Mouse (Mus musculus) cerebellum, postnatal 4 days (tissue): ENCODE measurements around the gene Samd9l.
"Not testable (repeated sequence)": the region's sequence is repeated elsewhere in the genome, so short reads cannot be mapped to it uniquely, and the experiment has no call there.

Source experiments
- DNase-seq, 2 experiments: peaks; one replicate each; pipeline ENCODE4 v3.0.0; 2022; ENCODE audit warnings: low spot score in 2 of 2, mixed read lengths in 1 of 2

Gene Samd9l

GRCm38 (mm10) chr6:3399340-3400068 lies at the start of gene Samd9l:
Samd9l (minus strand) TSS chr6:3399572.
- peak; percentile 30 to 51 for DNase-seq

- peak in 1 of 2 experiments; percentile 64 for DNase-seq
Measured at GRCm38 (mm10) chr6:3447404-3447803, 48.0 kb upstream of the Samd9l start.

DNA sequence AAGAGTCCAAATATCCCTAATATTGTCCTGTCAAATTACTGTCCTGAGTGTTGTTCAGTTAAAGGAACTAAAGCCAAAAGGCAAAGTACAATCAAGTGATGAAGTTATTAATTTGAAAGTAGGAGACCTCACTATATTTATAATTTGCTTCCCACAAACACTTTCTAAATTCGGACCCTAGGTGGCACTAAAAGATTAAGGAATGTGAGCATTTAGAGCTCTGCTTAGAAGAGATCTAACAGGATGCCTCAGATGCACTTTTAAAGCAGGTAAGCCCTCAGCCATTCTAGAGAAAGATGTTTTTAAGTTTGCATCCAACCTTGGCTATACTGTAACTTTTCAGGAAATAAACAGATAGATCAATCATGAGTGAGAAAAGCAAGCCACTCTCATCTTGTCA lies 44.5 kb upstream of the Samd9l start:
- DNase-seq, result no peak

- DNase-seq, result no peak
Measured at GRCm38 (mm10) chr6:3436087-3436486, 36.7 kb upstream of the Samd9l start.

GRCm38 (mm10) chr6:3430976-3431375 lies 31.6 kb upstream of the Samd9l start:
- not testable (repeated sequence) for DNase-seq

DNA sequence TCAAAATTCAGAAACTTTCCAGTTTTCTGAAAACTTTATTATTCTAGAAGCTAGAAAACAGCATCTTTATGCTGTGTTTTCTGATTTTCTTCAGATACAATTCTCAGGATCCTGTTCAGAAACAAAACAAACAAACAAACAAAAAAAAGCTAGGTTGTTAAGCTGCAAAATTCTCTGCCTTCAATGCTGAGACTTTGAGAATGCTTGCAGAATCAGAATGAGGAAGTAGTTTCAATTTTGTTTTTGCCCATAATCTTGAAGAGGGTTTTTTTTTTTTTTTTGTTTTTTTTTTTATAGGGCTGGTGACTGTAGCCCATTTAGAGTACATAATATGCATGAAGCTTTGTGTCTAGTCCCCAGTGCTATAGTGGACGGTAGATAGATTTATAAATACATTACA lies 27.7 kb upstream of the Samd9l start:
- no peak for DNase-seq

GRCm38 (mm10) chr6:3425333-3425732 lies 26.0 kb upstream of the Samd9l start:
- DNase-seq, result not testable (repeated sequence)

DNA sequence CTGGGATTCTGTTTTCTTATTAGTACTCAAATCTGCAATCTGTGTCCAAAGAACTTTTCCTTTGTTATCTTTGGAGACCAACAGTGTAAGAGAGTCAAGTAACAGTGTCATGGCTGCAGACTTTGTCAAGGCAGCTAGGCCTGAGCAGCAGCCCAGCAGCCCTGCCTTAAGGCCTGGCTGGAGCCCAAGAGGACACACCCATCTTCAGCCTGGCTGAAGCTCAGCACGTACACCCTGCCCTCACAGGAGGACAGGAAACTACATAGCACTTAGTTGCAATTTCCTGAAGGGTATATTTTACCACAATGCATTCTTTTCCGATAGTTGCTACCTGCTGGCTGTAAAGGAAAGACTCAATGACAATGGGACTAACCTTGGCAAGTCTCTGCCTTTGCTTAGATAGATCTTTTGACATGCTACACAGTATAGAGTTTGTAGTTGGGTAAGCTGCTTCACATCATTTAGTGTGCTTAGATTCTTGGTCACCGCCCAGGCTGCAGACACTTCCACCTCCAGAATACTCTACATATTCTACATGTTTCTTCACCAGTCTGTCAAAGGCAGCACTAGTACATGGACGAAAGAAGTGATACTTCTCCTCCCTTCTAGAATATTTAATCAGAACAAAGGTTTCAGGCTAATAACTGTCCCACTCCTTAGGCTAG lies 25.4 kb upstream of the Samd9l start:
- not testable (repeated sequence) for DNase-seq

DNA sequence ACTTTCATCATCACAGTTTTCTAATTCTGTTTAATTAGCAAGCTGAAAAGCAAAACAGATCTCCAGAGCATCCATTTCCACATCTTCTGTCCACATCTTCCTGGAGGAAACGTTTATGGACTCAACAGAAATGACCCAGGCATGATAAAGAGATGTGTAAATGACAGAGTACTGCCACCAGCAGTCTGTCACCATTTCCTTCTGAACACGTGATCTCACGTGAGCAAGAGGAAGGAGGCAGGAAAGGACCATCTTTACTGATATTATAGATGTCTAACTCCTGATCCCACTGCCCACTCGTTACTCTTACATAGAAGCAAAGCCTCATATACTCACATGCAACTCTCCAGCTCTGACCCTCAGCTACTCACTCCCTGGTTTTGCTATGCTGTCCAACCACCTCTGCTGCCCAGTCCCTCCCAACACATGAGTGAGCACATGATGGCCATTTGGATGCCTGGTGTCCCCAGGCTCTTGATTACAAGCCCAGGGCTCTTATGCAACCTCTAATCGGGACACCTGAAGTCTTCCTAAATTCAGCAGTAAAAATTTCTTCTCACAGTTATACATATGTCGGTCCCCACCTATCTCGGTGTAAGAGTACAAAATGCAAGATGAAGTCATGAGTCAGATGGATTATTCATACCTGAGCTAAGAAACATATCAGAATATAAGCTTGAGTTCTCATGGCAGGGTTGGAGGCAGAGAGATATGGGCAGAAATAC lies 2.0 kb downstream of the Samd9l start:
- DNase-seq, result not testable (repeated sequence)

GRCm38 (mm10) chr6:3395921-3396611 lies 3.3 kb downstream of the Samd9l start:
- not testable (repeated sequence) for DNase-seq

- DNase-seq, result no peak
Measured at GRCm38 (mm10) chr6:3389995-3390394, 9.4 kb downstream of the Samd9l start.

DNA sequence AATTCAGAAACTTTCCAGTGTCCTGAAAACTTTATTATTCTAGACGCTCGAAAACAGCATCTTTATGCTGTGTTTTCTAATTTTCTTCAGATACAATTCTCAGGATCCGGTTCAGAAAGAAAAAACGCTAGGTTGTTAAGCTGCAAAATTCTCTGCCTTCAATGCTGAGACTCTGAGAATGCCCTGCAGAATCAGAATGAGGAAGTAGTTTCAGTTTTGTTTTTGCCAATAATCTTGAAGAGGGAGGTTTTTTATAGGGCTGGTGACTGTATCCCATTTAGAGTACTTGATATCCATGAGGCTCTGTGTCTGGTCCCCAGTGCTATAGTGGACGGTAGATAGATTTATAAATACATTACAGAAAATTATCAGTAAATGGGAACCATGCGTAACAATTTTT lies 12.8 kb downstream of the Samd9l start:
- DNase-seq, result no peak

- DNase-seq, result not testable (repeated sequence)
Measured at GRCm38 (mm10) chr6:3384816-3385215, 14.6 kb downstream of the Samd9l start.

DNA sequence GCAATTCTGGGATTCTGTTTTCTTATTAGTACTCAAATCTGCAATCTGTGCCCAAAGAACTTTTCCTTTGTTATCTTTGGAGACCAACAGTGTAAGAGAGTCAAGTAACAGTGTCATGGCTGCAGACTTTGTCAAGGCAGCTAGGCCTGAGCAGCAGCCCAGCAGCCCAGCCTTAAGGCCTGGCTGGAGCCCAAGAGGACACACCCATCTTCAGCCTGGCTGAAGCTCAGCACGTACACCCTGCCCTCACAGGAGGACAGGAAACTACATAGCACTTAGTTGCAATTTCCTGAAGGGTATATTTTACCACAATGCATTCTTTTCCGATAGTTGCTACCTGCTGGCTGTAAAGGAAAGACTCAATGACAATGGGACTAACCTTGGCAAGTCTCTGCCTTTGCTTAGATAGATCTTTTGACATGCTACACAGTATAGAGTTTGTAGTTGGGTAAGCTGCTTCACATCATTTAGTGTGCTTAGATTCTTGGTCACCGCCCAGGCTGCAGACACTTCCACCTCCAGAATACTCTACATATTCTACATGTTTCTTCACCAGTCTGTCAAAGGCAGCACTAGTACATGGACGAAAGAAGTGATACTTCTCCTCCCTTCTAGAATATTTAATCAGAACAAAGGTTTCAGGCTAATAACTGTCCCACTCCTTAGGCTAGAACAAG lies 15.1 kb downstream of the Samd9l start:
- DNase-seq, result not testable (repeated sequence)

GRCm38 (mm10) chr6:3379146-3379545 lies 20.2 kb downstream of the Samd9l start:
- DNase-seq, result no peak

GRCm38 (mm10) chr6:3376687-3377086 lies 22.7 kb downstream of the Samd9l start:
- DNase-seq, result no peak

- DNase-seq, result no peak
Measured at GRCm38 (mm10) chr6:3369527-3369926, 29.8 kb downstream of the Samd9l start.

DNA sequence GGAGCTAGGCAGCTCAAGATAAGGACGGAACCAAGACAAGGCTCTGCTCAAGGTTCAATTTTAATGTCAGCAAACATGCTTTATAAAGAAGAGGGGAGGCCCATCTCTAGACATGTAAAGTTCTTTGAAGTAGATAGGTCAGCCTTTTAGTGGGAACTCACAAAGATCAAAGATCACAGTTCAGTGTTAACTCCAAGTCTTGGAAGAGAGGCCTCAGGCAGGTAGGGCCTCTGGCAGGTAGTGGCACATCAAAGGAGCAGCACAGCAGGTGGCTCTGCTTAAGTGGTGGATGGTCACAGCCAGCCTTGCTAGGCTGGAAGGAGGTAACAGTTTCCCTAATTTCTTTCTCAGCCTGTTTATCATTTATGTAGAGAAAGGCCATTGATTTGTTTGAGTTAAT lies 33.8 kb downstream of the Samd9l start:
- not testable (repeated sequence) for DNase-seq

GRCm38 (mm10) chr6:3345924-3346597 lies 53.3 kb downstream of the Samd9l start:
- DNase-seq, result peak in 1 of 2 experiments; percentile 10

- not testable (repeated sequence) for DNase-seq
Measured at GRCm38 (mm10) chr6:3345043-3345639, 54.2 kb downstream of the Samd9l start.
